Mouse (Mus musculus) midbrain, embryonic 12.5 days (tissue): ENCODE results near the gene 5430402E10Rik. TPM values are rescaled to one million over a fixed set of nuclear protein-coding genes. Genes with fewer than 3 reads are reported as not detected.
"Not testable (repeated sequence)": the region's sequence is repeated elsewhere in the genome, so short reads cannot be mapped to it uniquely, and the experiment has no call there.

Experiments used
- ATAC-seq: fragments of 200-750 bp; cut with Nextera tagmentation; 2 replicates; pipeline ENCODE4 v1.8.0; 2017; ENCODE audit warnings: low read depth, moderate TSS enrichment, moderate library complexity; ENCODE audit not compliant: low FRiP score
- H3K27ac ChIP-seq: fragments of 300-500 bp; sonication (generic); replicated peaks from 2 replicates; pipeline ENCODE4 v1.5.1; 2016; ENCODE audit warnings: mild to moderate bottlenecking
- H3K27me3 ChIP-seq: fragments of 300-500 bp; sonication (generic); 2 replicates; pipeline ENCODE4 v1.6.1; 2016; ENCODE audit warnings: mild to moderate bottlenecking
- H3K36me3 ChIP-seq: fragments of 300-500 bp; sonication (generic); 2 replicates; pipeline ENCODE4 v1.6.1; 2016
- H3K4me1 ChIP-seq: fragments of 300-500 bp; sonication (generic); 2 replicates; pipeline ENCODE4 v1.6.1; 2016
- H3K4me2 ChIP-seq: fragments of 300-500 bp; sonication (generic); replicated peaks from 2 replicates; pipeline ENCODE4 v1.6.1; 2016; ENCODE audit warnings: mild to moderate bottlenecking, moderate library complexity
- H3K4me3 ChIP-seq: fragments of 300-500 bp; sonication (generic); 2 replicates; pipeline ENCODE4 v1.5.1; 2016; ENCODE audit warnings: mild to moderate bottlenecking
- H3K9ac ChIP-seq: fragments of 300-500 bp; sonication (generic); replicated peaks from 2 replicates; pipeline ENCODE4 v1.6.1; 2016; ENCODE audit warnings: mild to moderate bottlenecking, moderate library complexity
- H3K9me3 ChIP-seq: fragments of 300-500 bp; sonication (generic); 2 replicates; pipeline ENCODE4 v1.6.1; 2016; ENCODE audit warnings: mild to moderate bottlenecking
- WGBS: fragments of 180-500 bp; shearing (Covaris S2); methylation state at CpG from one replicate; pipeline ENCODE4 v1.1.7; 2016; 5-methylcytosine and 5-hydroxymethylcytosine counted together
- polyA plus RNA-seq: library from polyadenylated mRNA; unstranded; fragments of >200 nt; fragmentation: Nextera tagmentation; extraction: Ambion mirVana; gene quantifications from 2 replicates; pipeline ENCODE4 v1.2.1, GENCODE M21; 2016

5430402E10Rik gene
- polyA plus RNA-seq: not detected in 2 replicates

DNA sequence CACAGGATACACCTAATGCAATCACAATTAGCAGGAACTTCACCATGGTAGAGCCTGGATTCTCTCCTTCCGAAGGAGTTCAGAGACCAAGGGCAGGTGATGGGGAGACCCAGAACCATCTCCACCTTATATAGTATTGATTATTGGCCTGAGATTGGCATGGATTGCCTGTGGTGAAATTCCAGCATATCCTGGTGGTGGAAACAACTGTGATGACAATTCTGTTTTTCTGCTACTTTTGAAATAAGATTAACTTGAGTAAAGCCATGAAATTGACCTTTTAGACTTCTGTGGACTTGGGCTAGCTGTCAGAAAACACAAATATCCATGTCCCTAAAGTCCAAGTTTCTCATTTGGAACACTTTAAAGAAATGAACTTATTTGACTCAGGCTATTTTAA, at the start of gene 5430402E10Rik:
TSS of gene 5430402E10Rik (minus strand) at position 101 of the 400 bp plus-strand sequence.
- H3K27me3 ChIP-seq, H3K27ac ChIP-seq, H3K4me3 ChIP-seq, ATAC-seq, H3K9me3 ChIP-seq, H3K9ac ChIP-seq, H3K4me2 ChIP-seq, H3K4me1 ChIP-seq, H3K36me3 ChIP-seq: not testable (repeated sequence)
- 100% methylated on average over 1 of the region's 1 CpGs for WGBS

DNA sequence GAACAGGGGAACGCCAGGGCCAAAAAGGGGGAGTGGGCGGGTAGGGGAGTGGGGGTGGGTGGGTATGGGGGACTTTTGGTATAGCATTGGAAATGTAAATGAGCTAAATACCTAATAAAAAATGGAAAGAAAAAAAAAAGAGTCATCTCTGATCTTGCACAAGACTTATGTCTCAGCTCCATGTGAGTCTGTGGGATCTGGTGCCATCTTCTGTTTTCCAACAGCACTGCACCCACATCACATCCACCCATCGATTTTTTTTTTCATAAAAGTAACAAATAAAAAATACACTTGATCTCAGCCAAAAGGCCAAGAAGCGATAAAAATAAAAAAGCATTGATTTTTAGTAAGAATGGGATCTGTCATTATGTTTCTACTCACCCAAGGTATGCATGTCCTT, 44.8 kb downstream of the 5430402E10Rik start:
- H3K4me1 ChIP-seq, ATAC-seq, H3K4me2 ChIP-seq, H3K27ac ChIP-seq, H3K27me3 ChIP-seq, H3K9ac ChIP-seq, H3K9me3 ChIP-seq, H3K36me3 ChIP-seq, H3K4me3 ChIP-seq: not testable (repeated sequence)
- 53% methylated on average over 2 of the region's 4 CpGs for WGBS

Other genes starting within 250 kb of the 5430402E10Rik start
- 23.1 and 23.9 TPM in 2 replicates for gene Prkx, start 128.8 kb downstream of the 5430402E10Rik start, polyA plus RNA-seq
- gene Pbsn, start 71.4 kb downstream of the 5430402E10Rik start, polyA plus RNA-seq: not detected in 2 replicates
- not detected in 2 replicates for gene Gm14744, start 60.3 kb downstream of the 5430402E10Rik start, polyA plus RNA-seq
- not detected in 2 replicates for gene Obp1a, start 166.3 kb upstream of the 5430402E10Rik start, polyA plus RNA-seq
- not detected in 2 replicates for gene Gm5938, start 200.4 kb upstream of the 5430402E10Rik start, polyA plus RNA-seq